Mouse (Mus musculus): ENCODE measurements at regions not wholly inside any gene's neighbourhood (a gene's known extent, or its start where the extent isn't known, plus 50 kb on each side); places are given as distances from the start of the nearest gene placed in this dataset.

DNA sequence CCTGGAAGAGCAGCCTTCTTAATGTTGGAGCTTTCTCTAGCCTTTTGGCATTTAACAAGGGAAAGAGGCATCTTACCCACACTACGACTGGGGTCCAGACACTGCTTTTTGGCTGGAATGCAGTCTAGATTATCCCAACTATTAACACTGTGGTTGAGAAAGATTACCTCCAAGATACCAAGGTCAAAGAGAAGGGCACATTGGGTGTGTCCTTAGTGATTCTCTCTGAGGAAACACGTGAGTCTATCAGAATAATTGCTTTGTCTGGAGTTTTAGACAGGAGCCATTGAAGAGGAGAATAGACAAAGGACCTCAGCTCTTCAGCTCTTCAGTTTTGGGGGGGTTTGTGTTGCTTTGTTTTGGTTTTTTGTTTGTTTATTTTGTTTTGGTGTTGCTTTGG lies 234.0 kb upstream of the Mgmt start:
- Histone ChIP-seq H3K4me3 (ENCODE audit: control insufficient read depth in 1 of 2, insufficient read depth in 1 of 2, low read depth in 2 of 2, low read length in 2 of 2) (no peak overlapping the region), H3K9ac (ENCODE audit: control insufficient read depth, low read depth, low read length, poor library complexity, severe bottlenecking) (no peak overlapping the region), H3K9me3 (replicated peaks; ENCODE audit: insufficient read depth, low read length) (no peaks in the 10 kb centered on the region), H3K4me1 (ENCODE audit: control insufficient read depth in 1 of 2, insufficient read depth in 2 of 2, low read length in 2 of 2) (no peaks in the 10 kb centered on the region), H3K27me3 (ENCODE audit: control insufficient read depth in 1 of 2, insufficient read depth in 2 of 2, low read length in 2 of 2) (no peaks in the 10 kb centered on the region), H3K27ac (ENCODE audit: control insufficient read depth, low read depth, low read length) (no peak overlapping the region), H3K79me2 (ENCODE audit: control insufficient read depth, insufficient read depth, low read length, poor library complexity) (no peaks in the 10 kb centered on the region), H3K36me3 (ENCODE audit: control insufficient read depth in 1 of 2, insufficient read depth in 2 of 2, low read length in 2 of 2) (no peaks in the 10 kb centered on the region)
- no peak for DNase-seq (ENCODE audit: low read depth, low spot score)
- TF ChIP-seq SMC3 (IDR thresholded peaks at IDR 0.05; ENCODE audit: low read depth, low read length) (no peak), MEF2A (IDR thresholded peaks at IDR 0.05; ENCODE audit: extremely low read depth, insufficient replicate concordance, low read depth, low read length, poor library complexity, severe bottlenecking) (no peak), EP300 (IDR thresholded peaks at IDR 0.05; ENCODE audit: low read depth in 1 of 2, low read length in 2 of 2) (no peak), POLR2AphosphoS2 (IDR thresholded peaks at IDR 0.05; ENCODE audit: low read length) (no peak), MAFK (IDR thresholded peaks at IDR 0.05; ENCODE audit: borderline replicate concordance, low read depth, low read length) (no peak), MXI1 (IDR thresholded peaks at IDR 0.05; ENCODE audit: low read depth, low read length) (no peak), HCFC1 (IDR thresholded peaks at IDR 0.05; ENCODE audit: low read depth, low read length) (no peak), MYB (IDR thresholded peaks at IDR 0.05; ENCODE audit: low read depth, low read length) (no peak), RAD21 (IDR thresholded peaks at IDR 0.05; ENCODE audit: low read depth, low read length) (no peak), NRF1 (IDR thresholded peaks at IDR 0.05; ENCODE audit: insufficient read depth, low read depth, low read length, poor library complexity, severe bottlenecking) (no peak), TCF12 (IDR thresholded peaks at IDR 0.05; ENCODE audit: low read depth, low read length) (no peak), JUND (IDR thresholded peaks at IDR 0.05; ENCODE audit: low read depth, low read length) (no peak), MAX (IDR thresholded peaks at IDR 0.05; ENCODE audit: low read length) (no peak)

DNA sequence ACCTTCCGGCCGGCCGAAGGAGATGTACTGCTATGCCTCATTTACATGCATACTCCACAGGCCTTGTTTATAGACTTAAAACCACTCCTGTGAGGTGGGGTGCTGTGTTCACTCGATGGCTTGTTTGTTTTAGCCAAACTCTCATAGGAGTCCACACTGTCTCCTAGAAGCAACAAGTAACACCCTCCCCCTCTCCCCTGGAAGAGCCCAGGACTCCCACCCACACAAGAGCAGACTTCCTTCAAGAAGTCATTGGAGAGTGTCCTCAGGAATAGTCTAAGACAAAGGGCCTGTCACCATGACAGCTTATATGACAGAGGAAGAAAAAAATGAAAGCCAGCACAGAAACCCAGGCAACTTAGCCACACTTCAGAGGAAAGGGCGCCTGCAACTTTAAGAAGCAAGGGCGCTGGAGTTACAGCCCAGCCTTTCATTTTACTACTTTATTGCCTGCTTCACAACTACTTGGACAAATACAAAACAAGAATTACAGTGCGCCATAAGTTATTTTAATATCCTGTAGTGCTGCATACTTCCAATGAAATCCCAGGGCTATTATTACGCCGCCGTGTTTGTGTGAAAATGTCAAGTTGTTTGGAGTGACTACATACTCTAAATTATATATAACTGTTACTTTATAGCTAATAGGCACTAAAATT lies 229.9 kb upstream of the Mgmt start:
- Histone ChIP-seq H3K4me3 (ENCODE audit: control insufficient read depth in 1 of 2, insufficient read depth in 1 of 2, low read depth in 2 of 2, low read length in 2 of 2) (no peak overlapping the region), H3K9ac (ENCODE audit: control insufficient read depth, low read depth, low read length, poor library complexity, severe bottlenecking) (no peak overlapping the region), H3K36me3 (ENCODE audit: control insufficient read depth in 1 of 2, insufficient read depth in 2 of 2, low read length in 2 of 2) (no peaks in the 10 kb centered on the region), H3K4me1 (ENCODE audit: control insufficient read depth in 1 of 2, insufficient read depth in 2 of 2, low read length in 2 of 2) (no peaks in the 10 kb centered on the region), H3K27me3 (ENCODE audit: control insufficient read depth in 1 of 2, insufficient read depth in 2 of 2, low read length in 2 of 2) (no peaks in the 10 kb centered on the region), H3K9me3 (replicated peaks; ENCODE audit: insufficient read depth, low read length) (no peaks in the 10 kb centered on the region), H3K27ac (ENCODE audit: control insufficient read depth, low read depth, low read length) (no peak overlapping the region), H3K79me2 (ENCODE audit: control insufficient read depth, insufficient read depth, low read length, poor library complexity) (no peaks in the 10 kb centered on the region)
- DNase-seq (ENCODE audit: low read depth, low spot score), result no peak
- TF ChIP-seq RAD21 (IDR thresholded peaks at IDR 0.05; ENCODE audit: low read depth, low read length), result no peak
- no peak for TF ChIP-seq GATA1 (IDR thresholded peaks at IDR 0.05; ENCODE audit: low read depth, low read length)
- no peak for TF ChIP-seq UBTF (IDR thresholded peaks at IDR 0.05; ENCODE audit: borderline replicate concordance, insufficient read depth, low read depth, low read length)
- TF ChIP-seq CHD1 (IDR thresholded peaks at IDR 0.05; ENCODE audit: low read depth, low read length), result no peak
- no peak for TF ChIP-seq CHD2 (IDR thresholded peaks at IDR 0.05; ENCODE audit: low read length)
- TF ChIP-seq USF1 (IDR thresholded peaks at IDR 0.05; ENCODE audit: low read depth, low read length), result no peak
- TF ChIP-seq MYC (IDR thresholded peaks at IDR 0.05; ENCODE audit: low read depth, low read length), result no peak
- TF ChIP-seq MAX (IDR thresholded peaks at IDR 0.05; ENCODE audit: low read length), result no peak
- TF ChIP-seq CTCF (IDR thresholded peaks at IDR 0.05 in 2 of 3, conservative IDR thresholded peaks at IDR 0.05 in 1 of 3; ENCODE audit: control insufficient read depth in 1 of 3, insufficient read depth in 1 of 3, low read depth in 2 of 3, low read length in 3 of 3, poor library complexity in 1 of 3, severe bottlenecking in 1 of 3), result no peak
- no peak for TF ChIP-seq EP300 (IDR thresholded peaks at IDR 0.05; ENCODE audit: low read depth in 1 of 2, low read length in 2 of 2)
- no peak for TF ChIP-seq ELF1 (IDR thresholded peaks at IDR 0.05; ENCODE audit: low read depth, low read length)
- no peak for TF ChIP-seq NRF1 (IDR thresholded peaks at IDR 0.05; ENCODE audit: insufficient read depth, low read depth, low read length, poor library complexity, severe bottlenecking)
- no peak for TF ChIP-seq MEF2A (IDR thresholded peaks at IDR 0.05; ENCODE audit: extremely low read depth, insufficient replicate concordance, low read depth, low read length, poor library complexity, severe bottlenecking)
- TF ChIP-seq SIN3A (IDR thresholded peaks at IDR 0.05; ENCODE audit: low read length), result no peak

All from MEL (cell line).